Mouse (Mus musculus) spleen, postnatal 10 days (tissue): ENCODE results near the gene Mrgbp.

Experiments
- DNase-seq, 2 experiments: peaks; one replicate each; pipeline ENCODE4 v3.0.0; 2021 to 2022; ENCODE audit warnings: low spot score in 2 of 2

Gene Mrgbp

DNA sequence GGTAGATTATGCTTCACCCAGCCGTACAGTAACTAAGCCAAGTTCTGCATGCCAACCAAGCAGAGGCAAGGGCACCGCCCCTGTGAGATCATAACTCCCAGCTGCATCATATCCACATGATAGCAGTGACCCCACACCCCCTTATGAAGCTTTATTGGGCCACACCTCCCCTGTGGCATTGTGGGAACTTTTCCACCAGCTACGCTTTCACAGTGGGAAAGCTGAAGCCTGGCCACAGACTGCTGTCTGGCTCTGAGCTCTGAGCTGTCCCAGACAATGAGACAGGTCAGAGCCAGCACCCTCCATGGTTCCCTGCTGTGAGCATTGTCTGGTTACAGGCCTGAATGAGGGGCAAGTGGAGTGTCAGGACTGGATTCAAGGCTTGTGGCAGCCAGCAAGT, at the start of gene Mrgbp:
Gene Mrgbp (plus strand): TSS at position 303 of the 400 bp plus-strand sequence.
- DNase-seq = no peak

DNA sequence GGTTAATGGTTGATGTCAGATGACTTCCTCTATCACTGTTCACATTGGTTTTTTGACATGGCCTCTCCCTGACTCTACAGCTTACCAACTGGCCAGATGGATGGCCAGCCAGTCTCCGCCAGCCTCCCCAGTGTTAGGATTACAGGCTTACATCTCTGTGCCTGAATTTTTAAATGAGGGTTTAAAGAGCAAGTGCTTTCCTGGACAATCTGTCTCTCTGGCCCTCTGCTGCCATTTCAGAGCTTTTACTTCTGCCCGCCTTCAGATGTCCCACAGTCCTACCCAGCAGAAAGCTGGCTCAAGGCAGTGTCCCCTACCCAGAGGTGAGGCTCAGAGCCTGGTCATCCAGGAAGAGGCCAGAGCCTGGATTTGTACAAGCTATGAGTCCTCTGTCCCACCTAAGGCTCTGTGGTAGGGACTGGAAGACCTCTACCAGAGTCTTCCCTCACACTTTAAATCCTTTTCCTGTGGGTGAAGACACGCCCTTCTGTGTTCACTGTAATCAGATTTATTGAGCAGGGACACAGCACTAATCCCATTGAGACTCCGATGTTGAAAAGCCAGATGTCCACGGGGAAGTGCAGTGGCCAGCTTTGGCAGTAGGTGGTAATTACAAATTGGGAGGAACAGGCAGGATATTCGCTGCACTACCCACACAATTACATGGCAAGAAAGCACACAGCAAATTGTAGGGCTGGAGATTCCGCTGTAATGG, 49.3 kb upstream of the Mrgbp start:
- DNase-seq = no peak

GRCm38 (mm10) chr2:180532386-180532995, 48.6 kb upstream of the Mrgbp start:
- no peak for DNase-seq

GRCm38 (mm10) chr2:180533237-180533636, 47.9 kb upstream of the Mrgbp start:
- no peak for DNase-seq

- no peak for DNase-seq
Observed at GRCm38 (mm10) chr2:180543675-180544074, 37.4 kb upstream of the Mrgbp start.

- no peak for DNase-seq
Observed at GRCm38 (mm10) chr2:180545046-180545445, 36.1 kb upstream of the Mrgbp start.

GRCm38 (mm10) chr2:180547384-180548106, 33.6 kb upstream of the Mrgbp start:
- DNase-seq = no peak

DNA sequence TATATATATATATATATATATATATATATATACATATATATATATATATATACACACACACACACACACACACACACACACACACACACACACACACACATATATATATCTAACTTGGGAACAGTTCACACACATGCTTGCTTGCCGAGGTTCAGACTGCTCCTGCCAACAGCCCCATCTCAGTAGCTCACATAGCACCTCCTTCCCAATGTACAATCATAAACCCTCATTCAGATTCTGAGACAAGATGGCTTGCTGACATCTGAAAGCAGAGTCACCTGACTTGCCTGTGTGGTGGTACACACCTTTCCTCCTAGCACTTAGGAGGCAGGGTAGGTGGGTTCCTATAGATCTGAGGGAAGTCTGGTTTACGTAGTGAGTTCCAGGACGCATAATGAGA, 28.8 kb upstream of the Mrgbp start:
- DNase-seq = no peak

GRCm38 (mm10) chr2:180555219-180555618, 25.9 kb upstream of the Mrgbp start:
- no peak for DNase-seq

DNA sequence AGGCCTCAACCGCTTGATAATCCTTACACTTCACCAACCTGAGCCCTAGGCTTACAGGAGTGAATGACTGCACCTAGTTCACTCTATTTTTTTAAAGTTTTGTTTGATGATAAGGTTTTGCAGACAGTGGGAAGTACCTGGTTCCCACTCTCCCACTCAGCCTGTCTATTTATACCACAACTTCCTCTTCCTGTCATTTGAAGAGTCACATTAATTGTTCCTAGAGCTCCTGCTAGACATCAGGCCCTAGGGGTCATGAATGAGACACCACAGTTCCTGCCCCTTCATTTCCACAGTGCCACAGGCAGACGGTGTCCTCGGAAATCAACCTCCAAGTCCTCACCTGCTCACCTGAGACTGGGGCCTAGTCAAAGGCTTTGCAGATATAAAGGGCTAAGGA, 24.6 kb upstream of the Mrgbp start:
- DNase-seq = no peak

- peak in 1 of 2 experiments; percentile 46 for DNase-seq
Observed at GRCm38 (mm10) chr2:180560245-180560644, 20.9 kb upstream of the Mrgbp start.

DNA sequence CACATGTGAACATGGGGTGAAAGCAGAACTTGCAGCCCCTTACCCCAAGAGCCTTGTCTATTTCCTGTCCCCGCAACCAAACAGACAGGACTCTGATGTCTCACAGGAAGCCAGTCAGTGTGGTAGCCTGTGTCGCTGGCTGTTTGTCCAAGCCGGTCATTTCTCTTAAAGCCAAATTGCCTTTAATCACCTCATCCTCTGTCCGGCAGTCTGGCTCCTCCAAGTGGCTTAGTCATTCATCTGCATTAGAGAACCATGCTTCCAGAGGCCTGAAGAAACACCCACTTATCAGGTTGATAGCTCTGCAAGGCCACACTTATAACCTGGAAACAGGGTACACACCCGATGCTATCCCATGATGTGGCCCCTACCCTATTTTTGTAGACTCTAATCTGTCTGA, 19.0 kb upstream of the Mrgbp start:
- no peak for DNase-seq

DNA sequence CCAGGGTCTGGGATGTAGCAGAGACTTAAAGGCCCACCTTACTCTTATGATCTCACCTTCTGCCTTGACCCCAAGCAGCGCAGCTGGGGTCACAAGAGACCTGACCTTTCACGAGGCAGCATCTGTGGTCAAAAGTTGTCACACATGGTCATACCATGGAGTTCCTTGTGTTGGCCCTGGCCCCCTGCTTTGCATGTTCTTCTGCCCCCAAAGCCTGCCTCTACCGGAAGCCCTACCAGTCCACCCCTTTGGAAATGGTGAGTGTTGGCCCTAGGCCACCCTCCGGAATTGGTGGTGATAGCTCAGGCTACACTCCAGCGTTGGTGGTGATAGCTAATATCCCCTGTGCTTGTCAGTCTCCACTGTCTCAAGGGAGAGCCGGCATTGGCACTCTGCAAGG, 17.8 kb upstream of the Mrgbp start:
- DNase-seq = no peak

GRCm38 (mm10) chr2:180563841-180564240, 17.3 kb upstream of the Mrgbp start:
- no peak for DNase-seq

DNA sequence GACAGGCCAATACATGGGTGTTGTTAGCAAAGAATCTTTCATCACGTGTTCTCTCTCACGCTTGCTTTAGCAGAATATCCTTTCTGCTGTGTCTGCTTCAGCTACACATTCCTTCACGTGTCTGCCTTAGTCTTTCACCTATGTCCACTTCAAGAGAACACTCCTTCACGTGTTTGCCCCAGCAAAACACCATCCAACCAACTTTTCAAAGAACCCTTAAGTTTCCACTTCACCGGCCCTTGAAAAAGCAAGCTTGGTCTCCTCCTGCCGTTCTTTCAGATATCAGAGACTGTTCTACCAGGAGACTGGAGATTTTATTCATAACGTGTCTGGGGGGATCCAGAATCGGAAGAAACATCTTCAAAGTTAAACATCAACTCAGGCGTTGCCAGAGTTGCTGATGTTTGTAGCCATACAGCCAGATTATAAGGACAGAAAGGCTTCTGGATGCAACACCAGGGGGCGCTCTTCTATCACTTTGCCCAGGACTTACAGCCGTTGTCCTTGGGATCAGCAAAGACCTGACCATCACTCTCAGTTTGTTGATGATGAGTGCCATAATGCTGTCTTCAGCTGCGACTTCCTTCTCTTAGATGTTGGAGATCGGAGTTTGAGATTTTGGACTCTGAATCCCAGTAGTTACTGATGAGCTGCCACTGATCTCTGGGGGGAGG, 14.7 kb upstream of the Mrgbp start:
- peak in 1 of 2 experiments; percentile 70 for DNase-seq

GRCm38 (mm10) chr2:180569028-180569643, 12.0 kb upstream of the Mrgbp start:
- DNase-seq = no peak

DNA sequence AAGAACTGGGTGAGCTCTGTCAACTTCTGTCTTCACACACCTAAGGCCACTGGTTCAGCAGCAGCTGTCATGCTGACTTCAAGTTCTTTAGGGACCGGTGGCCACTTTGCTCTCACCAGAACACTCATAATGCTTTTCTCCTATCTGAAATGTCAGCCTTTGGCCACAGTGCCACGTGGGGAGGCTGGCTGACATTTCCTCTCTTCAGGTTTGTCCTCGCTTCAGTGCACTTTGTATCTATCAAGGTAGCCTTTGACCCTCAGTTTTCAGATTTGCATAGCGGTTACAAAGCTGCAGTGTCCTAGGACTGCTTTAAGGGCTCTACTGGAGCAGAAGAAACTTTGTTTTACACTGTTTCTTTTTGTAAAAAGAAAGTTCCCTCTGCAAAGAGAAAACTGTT, 4.6 kb upstream of the Mrgbp start:
- no peak for DNase-seq

GRCm38 (mm10) chr2:180578686-180579085, 2.4 kb upstream of the Mrgbp start:
- DNase-seq = peak; percentile 44 to 79

GRCm38 (mm10) chr2:180582481-180583153, 1.5 kb downstream of the Mrgbp start:
- peak; percentile 98 to 99 for DNase-seq

- peak; percentile 24 to 35 for DNase-seq
Observed at GRCm38 (mm10) chr2:180583154-180583507, 2.0 kb downstream of the Mrgbp start.

GRCm38 (mm10) chr2:180588736-180589122, 7.6 kb downstream of the Mrgbp start:
- DNase-seq = no peak
